Mouse (Mus musculus) forebrain, embryonic 12.5 days (tissue): ENCODE results near the gene Il31ra. TPM values are rescaled to one million over a fixed set of nuclear protein-coding genes. Genes with fewer than 3 reads are reported as not detected.

Experiments used
- ATAC-seq: fragments of 200-750 bp; cut with Nextera tagmentation; 2 replicates; pipeline ENCODE4 v1.8.0; 2017; ENCODE audit warnings: moderate TSS enrichment; ENCODE audit not compliant: low FRiP score
- H3K27ac ChIP-seq: fragments of 300-500 bp; sonication (generic); 2 replicates; pipeline ENCODE4 v1.5.1; 2016; ENCODE audit warnings: mild to moderate bottlenecking
- H3K27me3 ChIP-seq: fragments of 300-500 bp; sonication (generic); 2 replicates; pipeline ENCODE4 v1.6.1; 2016; ENCODE audit warnings: mild to moderate bottlenecking
- H3K36me3 ChIP-seq: fragments of 300-500 bp; sonication (generic); replicated peaks from 2 replicates; pipeline ENCODE4 v1.6.1; 2016; ENCODE audit warnings: mild to moderate bottlenecking
- H3K4me1 ChIP-seq: fragments of 300-500 bp; sonication (generic); 2 replicates; pipeline ENCODE4 v1.6.1; 2016
- H3K4me2 ChIP-seq: fragments of 300-500 bp; sonication (generic); 2 replicates; pipeline ENCODE4 v1.6.1; 2016; ENCODE audit warnings: mild to moderate bottlenecking, moderate library complexity
- H3K4me3 ChIP-seq: fragments of 300-500 bp; sonication (generic); replicated peaks from 2 replicates; pipeline ENCODE4 v1.5.1; 2016; ENCODE audit warnings: mild to moderate bottlenecking
- H3K9ac ChIP-seq: fragments of 300-500 bp; sonication (generic); 2 replicates; pipeline ENCODE4 v1.6.1; 2016; ENCODE audit warnings: mild to moderate bottlenecking
- H3K9me3 ChIP-seq: fragments of 300-500 bp; sonication (generic); 2 replicates; pipeline ENCODE4 v1.6.1; 2016
- WGBS: fragments of 180-500 bp; shearing (Covaris S2); methylation state at CpG from one replicate; pipeline ENCODE4 v1.1.7; 2016; 5-methylcytosine and 5-hydroxymethylcytosine counted together
- polyA plus RNA-seq: library from polyadenylated mRNA; unstranded; fragments of >200 nt; fragmentation: Nextera tagmentation; extraction: Ambion mirVana; gene quantifications from 2 replicates; pipeline ENCODE4 v1.2.1, GENCODE M21; 2016

Gene Il31ra
- polyA plus RNA-seq, 1 experiment from 2014 or later: 0.06 TPM

GRCm38 (mm10) chr13:112494590-112494989, 99.6 kb downstream of the Il31ra start:
- no peak overlapping the region for H3K9ac ChIP-seq
- no peak overlapping the region for H3K4me3 ChIP-seq
- H3K27ac ChIP-seq: no peak overlapping the region
- H3K27me3 ChIP-seq: no peaks in the 10 kb centered on the region
- H3K36me3 ChIP-seq: peaks cover 41% of the 10 kb centered on the region
- H3K4me1 ChIP-seq: no peaks in the 10 kb centered on the region
- no peaks in the 10 kb centered on the region for H3K9me3 ChIP-seq
- ATAC-seq: no peak
- no peak overlapping the region for H3K4me2 ChIP-seq
- 96% methylated on average over 12 of the region's 12 CpGs for WGBS

DNA sequence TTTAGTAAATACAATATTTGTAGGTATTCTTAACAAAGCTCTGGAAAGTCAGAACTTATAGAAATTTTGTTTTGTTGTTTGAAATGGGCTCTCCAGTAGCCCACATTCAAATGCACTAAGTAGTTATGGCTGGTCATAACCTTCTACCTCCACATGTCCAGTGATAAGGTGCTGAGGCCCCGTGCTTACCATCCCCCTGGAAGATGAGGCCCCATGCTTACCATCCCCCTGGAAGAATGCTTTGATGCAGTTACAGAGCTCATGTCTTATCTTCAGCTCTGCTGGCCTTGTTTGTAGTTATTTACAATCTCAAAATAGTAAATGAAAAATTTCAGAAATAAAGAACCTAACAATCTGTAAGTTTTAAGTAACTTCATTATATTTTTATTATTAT, 101.9 kb downstream of the Il31ra start:
- H3K9ac ChIP-seq: no peak overlapping the region
- H3K36me3 ChIP-seq: peaks cover 22% of the 10 kb centered on the region
- 81% methylated on average over 1 of the region's 1 CpGs for WGBS
- ATAC-seq: no peak
- H3K27ac ChIP-seq: no peak overlapping the region
- no peaks in the 10 kb centered on the region for H3K4me1 ChIP-seq
- no peaks in the 10 kb centered on the region for H3K27me3 ChIP-seq
- no peak overlapping the region for H3K4me2 ChIP-seq
- H3K9me3 ChIP-seq: no peaks in the 10 kb centered on the region
- no peak overlapping the region for H3K4me3 ChIP-seq

- H3K36me3 ChIP-seq: peaks cover 19% of the 10 kb centered on the region
- no peak overlapping the region for H3K9ac ChIP-seq
- no peak overlapping the region for H3K27ac ChIP-seq
- no peaks in the 10 kb centered on the region for H3K4me1 ChIP-seq
- WGBS: 91% methylated on average over 14 of the region's 14 CpGs
- H3K4me2 ChIP-seq: no peak overlapping the region
- H3K27me3 ChIP-seq: no peaks in the 10 kb centered on the region
- H3K9me3 ChIP-seq: no peaks in the 10 kb centered on the region
- ATAC-seq: no peak
- H3K4me3 ChIP-seq: no peak overlapping the region
Measured at GRCm38 (mm10) chr13:112491636-112492284, 102.4 kb downstream of the Il31ra start.

GRCm38 (mm10) chr13:112490036-112490435, 104.1 kb downstream of the Il31ra start:
- no peaks in the 10 kb centered on the region for H3K27me3 ChIP-seq
- ATAC-seq: no peak
- H3K4me1 ChIP-seq: no peaks in the 10 kb centered on the region
- 94% methylated on average over 3 of the region's 3 CpGs for WGBS
- no peaks in the 10 kb centered on the region for H3K9me3 ChIP-seq
- no peak overlapping the region for H3K4me2 ChIP-seq
- H3K36me3 ChIP-seq: peaks cover 30% of the 10 kb centered on the region
- H3K4me3 ChIP-seq: no peak overlapping the region
- no peak overlapping the region for H3K9ac ChIP-seq
- H3K27ac ChIP-seq: no peak overlapping the region

DNA sequence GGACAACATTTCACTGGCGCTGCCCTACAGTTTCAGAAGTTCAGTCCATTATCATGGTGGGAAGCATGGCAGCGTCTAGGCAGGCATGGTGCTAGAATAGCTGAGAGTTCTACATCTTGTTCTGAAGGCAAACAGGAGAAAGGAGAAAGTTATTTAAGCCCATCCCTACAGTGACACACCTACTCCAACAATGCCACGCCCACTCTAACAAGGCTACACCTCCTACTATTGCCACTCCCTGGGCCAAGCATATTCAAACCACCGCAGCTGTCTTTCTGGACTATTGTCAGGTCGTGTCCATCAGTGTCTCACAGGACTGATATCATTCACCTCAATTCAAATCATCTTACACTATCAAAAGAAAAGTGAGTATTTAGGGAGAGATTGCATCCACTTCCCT, 107.5 kb downstream of the Il31ra start:
- WGBS: 96% methylated on average over 5 of the region's 5 CpGs
- no peak for ATAC-seq
- Histone ChIP-seq H3K4me3 (no peak overlapping the region), H3K4me1 (no peaks in the 10 kb centered on the region), H3K27me3 (no peaks in the 10 kb centered on the region), H3K9me3 (no peaks in the 10 kb centered on the region), H3K36me3 (peaks cover 29% of the 10 kb centered on the region), H3K27ac (no peak overlapping the region), H3K4me2 (no peak overlapping the region), H3K9ac (no peak overlapping the region)

GRCm38 (mm10) chr13:112486236-112486635, 107.9 kb downstream of the Il31ra start:
- H3K27ac ChIP-seq: no peak overlapping the region
- 93% methylated on average over 5 of the region's 5 CpGs for WGBS
- H3K36me3 ChIP-seq: peaks cover 30% of the 10 kb centered on the region
- no peaks in the 10 kb centered on the region for H3K27me3 ChIP-seq
- H3K9me3 ChIP-seq: no peaks in the 10 kb centered on the region
- ATAC-seq: no peak
- H3K4me3 ChIP-seq: no peak overlapping the region
- H3K9ac ChIP-seq: no peak overlapping the region
- H3K4me1 ChIP-seq: no peaks in the 10 kb centered on the region
- H3K4me2 ChIP-seq: no peak overlapping the region

GRCm38 (mm10) chr13:112483015-112483414, 111.1 kb downstream of the Il31ra start:
- ATAC-seq: no peak

DNA sequence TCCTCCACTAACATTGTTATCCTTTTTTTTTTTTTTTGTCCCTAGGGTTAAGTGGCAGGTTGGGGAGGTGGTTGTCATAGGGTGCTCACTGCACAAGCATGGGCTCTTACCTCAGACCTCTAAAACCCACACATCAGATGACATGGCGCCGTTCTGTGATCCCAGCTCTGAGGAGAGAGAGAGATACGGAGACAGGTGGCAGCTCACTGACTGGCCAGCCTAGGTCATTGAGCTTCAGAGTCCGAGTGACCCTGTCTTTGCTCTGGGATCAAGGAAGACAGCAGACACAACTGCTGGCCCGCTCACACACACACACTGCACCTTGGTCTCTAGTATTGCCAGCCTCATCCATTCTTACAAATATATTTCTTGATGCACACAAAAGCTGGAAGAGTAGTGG, 111.6 kb downstream of the Il31ra start:
- H3K9me3 ChIP-seq: no peaks in the 10 kb centered on the region
- no peak overlapping the region for H3K27ac ChIP-seq
- H3K27me3 ChIP-seq: no peaks in the 10 kb centered on the region
- no peak overlapping the region for H3K4me2 ChIP-seq
- WGBS: 91% methylated on average over 5 of the region's 5 CpGs
- H3K4me1 ChIP-seq: no peaks in the 10 kb centered on the region
- peaks cover 36% of the 10 kb centered on the region for H3K36me3 ChIP-seq
- H3K9ac ChIP-seq: no peak overlapping the region
- no peak for ATAC-seq
- H3K4me3 ChIP-seq: no peak overlapping the region

More at GRCm38 (mm10) chr13:112483015-112483414, 111.1 kb downstream of the Il31ra start:
- no peaks in the 10 kb centered on the region for H3K4me1 ChIP-seq
- H3K4me2 ChIP-seq: no peak overlapping the region
- no peak overlapping the region for H3K9ac ChIP-seq
- 88% methylated on average over 7 of the region's 7 CpGs for WGBS
- H3K4me3 ChIP-seq: no peak overlapping the region
- no peak overlapping the region for H3K27ac ChIP-seq
- peaks cover 36% of the 10 kb centered on the region for H3K36me3 ChIP-seq
- no peaks in the 10 kb centered on the region for H3K9me3 ChIP-seq
- no peaks in the 10 kb centered on the region for H3K27me3 ChIP-seq

- H3K4me2 ChIP-seq: no peak overlapping the region
- no peak for ATAC-seq
- no peaks in the 10 kb centered on the region for H3K9me3 ChIP-seq
- no peak overlapping the region for H3K4me3 ChIP-seq
- WGBS: 92% methylated on average over 15 of the region's 15 CpGs
- H3K9ac ChIP-seq: no peak overlapping the region
- H3K27ac ChIP-seq: no peak overlapping the region
- H3K4me1 ChIP-seq: no peaks in the 10 kb centered on the region
- H3K27me3 ChIP-seq: no peaks in the 10 kb centered on the region
- H3K36me3 ChIP-seq: peaks cover 18% of the 10 kb centered on the region; the same call in 1 of the 2 replicates
Measured at GRCm38 (mm10) chr13:112479926-112480325, 114.2 kb downstream of the Il31ra start.

DNA sequence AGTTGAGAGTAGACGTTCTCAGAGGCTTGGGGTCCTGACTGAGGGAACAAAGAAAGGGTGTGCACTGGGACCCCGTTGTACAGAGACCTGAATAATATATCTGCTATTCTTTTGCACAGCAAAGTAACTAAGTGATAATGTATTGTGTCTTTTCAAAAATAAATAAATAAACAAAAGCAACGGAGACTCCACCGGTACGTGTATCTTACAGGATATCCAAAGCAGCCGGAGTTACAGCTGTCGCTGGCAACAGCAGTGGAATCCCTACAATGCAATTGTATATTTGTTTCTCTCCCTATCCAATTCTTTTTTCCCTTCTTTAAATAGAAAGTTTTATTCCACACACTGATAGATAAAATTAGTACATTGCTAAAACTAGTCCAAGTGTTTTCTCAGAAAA, 115.1 kb downstream of the Il31ra start:
- peaks cover 14% of the 10 kb centered on the region; the same call in 1 of the 2 replicates for H3K36me3 ChIP-seq
- H3K27ac ChIP-seq: no peak overlapping the region
- H3K9ac ChIP-seq: no peak overlapping the region
- no peaks in the 10 kb centered on the region for H3K27me3 ChIP-seq
- 93% methylated on average over 7 of the region's 7 CpGs for WGBS
- H3K4me3 ChIP-seq: no peak overlapping the region
- no peak overlapping the region for H3K4me2 ChIP-seq
- no peaks in the 10 kb centered on the region for H3K9me3 ChIP-seq
- H3K4me1 ChIP-seq: no peaks in the 10 kb centered on the region
- ATAC-seq: no peak

- Histone ChIP-seq H3K36me3 (no peaks in the 10 kb centered on the region; the same call in 1 of the 2 replicates), H3K27me3 (no peaks in the 10 kb centered on the region), H3K9ac (no peak overlapping the region), H3K4me2 (no peak overlapping the region), H3K4me1 (no peaks in the 10 kb centered on the region), H3K4me3 (no peak overlapping the region), H3K27ac (no peak overlapping the region), H3K9me3 (no peaks in the 10 kb centered on the region)
- 84% methylated on average over 21 of the region's 21 CpGs for WGBS
- no peak for ATAC-seq
Measured at GRCm38 (mm10) chr13:112473757-112474755, 120.1 kb downstream of the Il31ra start.

- H3K27ac ChIP-seq: no peak overlapping the region
- WGBS: 94% methylated on average over 19 of the region's 19 CpGs
- H3K4me1 ChIP-seq: no peaks in the 10 kb centered on the region
- no peak overlapping the region for H3K9ac ChIP-seq
- no peaks in the 10 kb centered on the region for H3K9me3 ChIP-seq
- no peak for ATAC-seq
- H3K27me3 ChIP-seq: no peaks in the 10 kb centered on the region
- H3K4me3 ChIP-seq: no peak overlapping the region
- no peaks in the 10 kb centered on the region; the same call in 1 of the 2 replicates for H3K36me3 ChIP-seq
- H3K4me2 ChIP-seq: no peak overlapping the region
Measured at GRCm38 (mm10) chr13:112472401-112473023, 121.6 kb downstream of the Il31ra start.
